Mouse (Mus musculus) activated CD4-positive, CD25-positive, alpha-beta regulatory T cell, adult 4 months (primary cell): Measurements from ENCODE around the gene Efs. TPM values are rescaled to one million over a fixed set of nuclear protein-coding genes. Genes with fewer than 3 reads are reported as not detected.

ENCODE experiments used
- ATAC-seq: one replicate; pipeline ENCODE4 v1.8.0; 2017
- polyA plus RNA-seq, 2 experiments: library from polyadenylated mRNA; unstranded; fragments of 100-300 nt; shearing (Covaris generic); gene quantifications; one replicate each; pipeline ENCODE4 v1.2.1; 2017

Gene Efs
- polyA plus RNA-seq, 2 experiments from 2014 or later, result not detected

- no peak for ATAC-seq
Measured at GRCm38 (mm10) chr14:54920076-54920685, 5.7 kb downstream of the Efs start.

- no peak for ATAC-seq
Measured at GRCm38 (mm10) chr14:54913343-54913742, 12.6 kb downstream of the Efs start.

- ATAC-seq, result peak; percentile 32
Measured at GRCm38 (mm10) chr14:54912886-54913285, 13.0 kb downstream of the Efs start, which contains the start of gene Slc22a17. TSS of gene Slc22a17 (minus strand) at chr14:54913132.

- ATAC-seq, result no peak
Measured at GRCm38 (mm10) chr14:54912109-54912850, 13.6 kb downstream of the Efs start.

- no peak for ATAC-seq
Measured at GRCm38 (mm10) chr14:54908682-54909081, 17.2 kb downstream of the Efs start.

GRCm38 (mm10) chr14:54903641-54904040 lies 22.3 kb downstream of the Efs start:
- no peak for ATAC-seq

GRCm38 (mm10) chr14:54900383-54900782 lies 25.5 kb downstream of the Efs start:
- peak; percentile 72 for ATAC-seq

GRCm38 (mm10) chr14:54897445-54897844 lies 28.5 kb downstream of the Efs start:
- no peak for ATAC-seq

GRCm38 (mm10) chr14:54894296-54895151 lies 31.4 kb downstream of the Efs start:
- no peak for ATAC-seq

- peak; percentile 99 for ATAC-seq
Measured at GRCm38 (mm10) chr14:54893651-54894181, 32.2 kb downstream of the Efs start.

GRCm38 (mm10) chr14:54892200-54892599 lies 33.7 kb downstream of the Efs start, which contains the start of gene Pabpn1:
TSS of gene Pabpn1 (plus strand) at chr14:54892500.
- no peak for ATAC-seq

GRCm38 (mm10) chr14:54885309-54885708 lies 40.6 kb downstream of the Efs start:
- ATAC-seq, result no peak

GRCm38 (mm10) chr14:54884022-54884712 lies 41.8 kb downstream of the Efs start:
- no peak for ATAC-seq

GRCm38 (mm10) chr14:54883154-54884021 lies 42.5 kb downstream of the Efs start, which contains the start of the genes Bcl2l2 and Gm20521:
TSS of gene Bcl2l2 (plus strand) at chr14:54883377.
TSS of gene Gm20521 (plus strand) at chr14:54883441.
- ATAC-seq, result no peak

- peak; percentile 74 for ATAC-seq
Measured at GRCm38 (mm10) chr14:54877048-54877715, 48.7 kb downstream of the Efs start, which contains the start of gene Ppp1r3e. TSS of gene Ppp1r3e (minus strand) at chr14:54877550.

GRCm38 (mm10) chr14:54876539-54877047 lies 49.3 kb downstream of the Efs start:
- ATAC-seq, result peak; percentile 71

- peak; percentile 9 for ATAC-seq
Measured at GRCm38 (mm10) chr14:54875844-54876538, 49.9 kb downstream of the Efs start.

GRCm38 (mm10) chr14:54874165-54874564 lies 51.8 kb downstream of the Efs start:
- no peak for ATAC-seq

GRCm38 (mm10) chr14:54870861-54871260 lies 55.1 kb downstream of the Efs start, which contains the start of gene Homez:
TSS of gene Homez (minus strand) at chr14:54870961.
- no peak for ATAC-seq
